Mouse (Mus musculus) myocyte (in vitro differentiated cells): ENCODE results near the gene Stard7. TPM values are rescaled to one million over a fixed set of nuclear protein-coding genes. Genes with fewer than 3 reads are reported as not detected.

Experiments
- H3K27me3 ChIP-seq: one replicate; pipeline ENCODE4 v1.6.1; 2011; ENCODE audit not compliant: control insufficient read depth, insufficient read depth, insufficient read length
- H3K36me3 ChIP-seq: one replicate; pipeline ENCODE4 v1.6.1; 2011; ENCODE audit not compliant: control insufficient read depth, insufficient read depth
- H3K4me2 ChIP-seq: one replicate; pipeline ENCODE4 v1.6.1; 2011; ENCODE audit warnings: low read depth, control low read depth
- H3K4me3 ChIP-seq: one replicate; pipeline ENCODE4 v1.5.1; 2011; ENCODE audit warnings: mild to moderate bottlenecking, control low read depth, moderate library complexity
- H3K79me2 ChIP-seq: one replicate; pipeline ENCODE4 v1.6.1; 2011; ENCODE audit not compliant: control insufficient read depth, insufficient read depth
- H3ac ChIP-seq: one replicate; pipeline ENCODE4 v1.6.1; 2011; ENCODE audit not compliant: control insufficient read depth, insufficient read length
- CEBPB ChIP-seq: IDR thresholded peaks from 2 replicates; pipeline ENCODE4 v1.6.1; 2011; ENCODE audit warnings: mild to moderate bottlenecking, moderate library complexity; ENCODE audit not compliant: poor library complexity, insufficient read depth, severe bottlenecking
- E2F4 ChIP-seq: IDR thresholded peaks from one replicate; pipeline ENCODE4 v1.6.1; 2011; ENCODE audit warnings: mild to moderate bottlenecking, control low read depth, moderate library complexity; ENCODE audit not compliant: insufficient read depth
- MAX ChIP-seq: IDR thresholded peaks from one replicate; pipeline ENCODE4 v1.6.1; 2011; ENCODE audit warnings: low read depth, mild to moderate bottlenecking, control low read depth
- MYOD1 ChIP-seq, 3 experiments: IDR thresholded peaks; one replicate each; pipeline ENCODE4 v1.6.1; 2011; ENCODE audit warnings: control low read depth in 2 of 3, low read depth in 2 of 3, mild to moderate bottlenecking in 2 of 3, moderate library complexity in 1 of 3; ENCODE audit not compliant: insufficient read length in 2 of 3, control insufficient read depth in 1 of 3
- MYOG ChIP-seq, 3 experiments: IDR thresholded peaks; one replicate each; pipeline ENCODE4 v1.6.1; 2011; ENCODE audit warnings: control low read depth in 2 of 3, low read depth in 2 of 3, mild to moderate bottlenecking in 2 of 3; ENCODE audit not compliant: insufficient read length in 2 of 3, control insufficient read depth in 1 of 3, insufficient read depth in 1 of 3
- POLR2A ChIP-seq: IDR thresholded peaks from one replicate; pipeline ENCODE4 v1.6.1; 2011; ENCODE audit warnings: low read depth, mild to moderate bottlenecking, control low read depth, moderate library complexity; ENCODE audit not compliant: insufficient read length
- POLR2AphosphoS2 ChIP-seq: IDR thresholded peaks from one replicate; pipeline ENCODE4 v1.6.1; 2011; ENCODE audit warnings: low read depth, control low read depth; ENCODE audit not compliant: insufficient read length
- REST ChIP-seq: IDR thresholded peaks from one replicate; pipeline ENCODE4 v1.6.1; 2011; ENCODE audit warnings: mild to moderate bottlenecking, control low read depth, moderate library complexity; ENCODE audit not compliant: insufficient read depth, insufficient read length
- SRF ChIP-seq: IDR thresholded peaks from one replicate; pipeline ENCODE4 v1.6.1; 2011; ENCODE audit warnings: low read depth; ENCODE audit not compliant: control insufficient read depth, insufficient read length
- TCF12 ChIP-seq: IDR thresholded peaks from one replicate; pipeline ENCODE4 v1.6.1; 2011; ENCODE audit warnings: mild to moderate bottlenecking, control low read depth; ENCODE audit not compliant: poor library complexity, insufficient read depth, severe bottlenecking
- TCF3 ChIP-seq: IDR thresholded peaks from one replicate; pipeline ENCODE4 v1.6.1; 2011; ENCODE audit warnings: low read depth, control low read depth; ENCODE audit not compliant: insufficient read length
- USF1 ChIP-seq: IDR thresholded peaks from one replicate; pipeline ENCODE4 v1.6.1; 2011; ENCODE audit warnings: low read depth, mild to moderate bottlenecking, control low read depth, moderate library complexity
- polyA plus RNA-seq: library from polyadenylated mRNA; unstranded; fragments of >200 nt; fragmentation: generic; extraction: Trizol; gene quantifications from one replicate; pipeline ENCODE4 v1.2.1, GENCODE M21; 2012; ENCODE audit warnings: missing spikeins

The Stard7 gene
- polyA plus RNA-seq, 1 experiment, result 25.9 TPM

DNA sequence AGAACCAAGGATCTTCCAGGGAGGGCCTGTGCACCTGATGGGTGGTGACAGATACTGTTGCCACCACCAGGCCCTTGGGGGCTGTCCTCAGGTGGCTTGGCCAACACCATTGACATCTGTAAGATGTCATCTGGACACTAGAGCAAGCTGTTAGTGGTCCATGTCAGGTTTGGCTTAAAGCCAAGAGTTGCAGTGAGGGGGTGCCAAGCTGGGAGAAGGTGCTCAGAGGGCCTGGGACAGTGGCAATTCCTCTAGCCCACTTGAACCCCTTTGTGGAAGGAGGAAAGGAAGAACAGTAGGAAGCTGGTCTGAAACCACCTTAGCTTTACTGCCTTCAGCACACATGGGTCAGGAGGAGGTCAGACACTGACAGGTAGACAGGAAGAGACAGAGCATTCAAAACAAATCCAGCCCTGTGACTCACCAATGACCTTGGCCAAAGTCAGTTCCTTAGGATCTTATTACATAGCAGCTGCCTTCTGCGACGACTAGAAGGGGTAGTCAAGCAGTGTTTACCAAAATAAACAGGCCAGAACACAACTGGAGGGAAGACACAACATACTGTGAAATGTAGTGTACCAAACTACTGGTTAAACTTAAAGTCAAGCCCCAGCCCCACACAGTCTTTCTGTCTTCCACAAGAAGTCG is 18.0 kb upstream of the Stard7 start:
- H3K4me2 ChIP-seq, result peak overlapping the region; percentile 25
- H3K79me2 ChIP-seq, result peaks cover 19% of the 10 kb centered on the region
- no peak overlapping the region for H3K4me3 ChIP-seq
- H3ac ChIP-seq, result no peak overlapping the region
- TF ChIP-seq MAX (no peak), TCF12 (peak; percentile 14), MYOG (IDR thresholded peaks at IDR 0.05; ENCODE audit: control insufficient read depth in 1 of 3, insufficient read depth in 1 of 3, insufficient read length in 2 of 3, low read depth in 2 of 3) (peak in 2 of 3 experiments; percentile 11 to 94), MYOD1 (IDR thresholded peaks at IDR 0.05; ENCODE audit: control insufficient read depth in 1 of 3, insufficient read length in 2 of 3, low read depth in 2 of 3) (peak; percentile 46 to 68 (median 65)), CEBPB (no peak), SRF (no peak), TCF3 (no peak)
- no peaks in the 10 kb centered on the region for H3K36me3 ChIP-seq
- no peaks in the 10 kb centered on the region for H3K27me3 ChIP-seq

DNA sequence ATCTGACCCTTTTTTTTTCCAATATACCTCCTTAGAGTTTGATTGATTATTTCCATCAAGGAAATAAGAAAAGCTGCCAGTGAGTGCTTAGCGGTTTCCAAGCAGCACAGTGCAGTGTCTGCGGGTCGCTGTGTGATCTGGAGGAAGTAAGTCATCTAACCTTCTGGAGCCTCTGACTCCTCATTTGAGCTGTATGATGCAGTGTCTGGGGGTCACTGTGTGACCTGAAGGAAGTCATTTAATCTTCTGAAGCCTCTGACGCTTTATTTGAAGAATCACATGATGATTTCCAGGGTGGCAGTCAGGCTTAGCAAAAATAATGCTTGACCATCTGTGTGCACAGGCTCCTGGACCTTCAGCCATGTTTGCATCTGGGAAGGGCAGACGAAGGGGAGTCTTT is 17.2 kb upstream of the Stard7 start:
- Histone ChIP-seq H3K4me3 (no peak overlapping the region), H3ac (no peak overlapping the region), H3K4me2 (peak overlapping the region; percentile 25), H3K27me3 (no peaks in the 10 kb centered on the region), H3K79me2 (peaks cover 14% of the 10 kb centered on the region), H3K36me3 (no peaks in the 10 kb centered on the region)
- no peak for TF ChIP-seq TCF3
- TF ChIP-seq REST, result no peak
- no peak for TF ChIP-seq CEBPB
- no peak for TF ChIP-seq POLR2A
- no peak for TF ChIP-seq E2F4

GRCm38 (mm10) chr2:127254604-127255134 is 15.3 kb upstream of the Stard7 start:
- Histone ChIP-seq H3K27me3 (no peaks in the 10 kb centered on the region), H3K79me2 (peaks cover 3% of the 10 kb centered on the region), H3K4me2 (no peak overlapping the region), H3K36me3 (peaks cover 8% of the 10 kb centered on the region), H3ac (no peak overlapping the region), H3K4me3 (no peak overlapping the region)
- TF ChIP-seq POLR2A, result no peak
- TF ChIP-seq TCF12, result no peak
- TF ChIP-seq MAX, result no peak
- TF ChIP-seq USF1, result no peak

GRCm38 (mm10) chr2:127255294-127255693 is 14.7 kb upstream of the Stard7 start:
- Histone ChIP-seq H3K4me3 (no peak overlapping the region), H3ac (no peak overlapping the region), H3K4me2 (no peak overlapping the region), H3K27me3 (no peaks in the 10 kb centered on the region), H3K79me2 (peaks cover 3% of the 10 kb centered on the region), H3K36me3 (peaks cover 13% of the 10 kb centered on the region)
- TF ChIP-seq MYOD1 (IDR thresholded peaks at IDR 0.05; ENCODE audit: control insufficient read depth in 1 of 3, insufficient read length in 2 of 3, low read depth in 2 of 3) (no peak), MYOG (IDR thresholded peaks at IDR 0.05; ENCODE audit: control insufficient read depth in 1 of 3, insufficient read depth in 1 of 3, insufficient read length in 2 of 3, low read depth in 2 of 3) (no peak), TCF3 (no peak), MAX (no peak), E2F4 (no peak)

GRCm38 (mm10) chr2:127259340-127259739 is 10.7 kb upstream of the Stard7 start:
- Histone ChIP-seq H3K4me3 (no peak overlapping the region), H3K4me2 (no peak overlapping the region), H3K27me3 (no peaks in the 10 kb centered on the region), H3ac (no peak overlapping the region), H3K79me2 (no peaks in the 10 kb centered on the region), H3K36me3 (peaks cover 13% of the 10 kb centered on the region)
- no peak for TF ChIP-seq TCF3
- TF ChIP-seq POLR2A, result no peak
- TF ChIP-seq POLR2AphosphoS2, result no peak
- no peak for TF ChIP-seq USF1
- TF ChIP-seq MAX, result no peak
- no peak for TF ChIP-seq SRF
- no peak for TF ChIP-seq TCF12
- TF ChIP-seq CEBPB, result no peak
- TF ChIP-seq REST, result no peak
- no peak for TF ChIP-seq MYOG (IDR thresholded peaks at IDR 0.05; ENCODE audit: control insufficient read depth in 1 of 3, insufficient read depth in 1 of 3, insufficient read length in 2 of 3, low read depth in 2 of 3)
- no peak for TF ChIP-seq MYOD1 (IDR thresholded peaks at IDR 0.05; ENCODE audit: control insufficient read depth in 1 of 3, insufficient read length in 2 of 3, low read depth in 2 of 3)
- no peak for TF ChIP-seq E2F4
